Mouse (Mus musculus) heart, embryonic 14.5 days (tissue): ENCODE data around the gene Agap1. TPM values are rescaled to one million over a fixed set of nuclear protein-coding genes. Genes with fewer than 3 reads are reported as not detected.

ENCODE experiments used
- ATAC-seq: fragments of 200-750 bp; cut with Nextera tagmentation; 2 replicates; pipeline ENCODE4 v1.8.0; 2017; ENCODE audit warnings: low read depth, moderate TSS enrichment; ENCODE audit not compliant: insufficient number of reproducible peaks, insufficient read depth, low FRiP score
- H3K27ac ChIP-seq, 2 experiments: fragments of 200-500 bp in 1 of 2; fragments of 300-500 bp in 1 of 2; sonication (generic) in 1 of 2; replicated peaks in 1 of 2; 2 replicates each; pipeline ENCODE4 v1.5.1; 2012 to 2014; ENCODE audit warnings: low read depth in 2 of 2, low read length in 2 of 2, control low read depth in 1 of 2, mild to moderate bottlenecking in 1 of 2, mixed read lengths in 1 of 2; ENCODE audit not compliant: control insufficient read depth in 1 of 2, insufficient read depth in 1 of 2
- H3K27me3 ChIP-seq: fragments of 300-500 bp; sonication (generic); 2 replicates; pipeline ENCODE4 v1.6.1; 2014; ENCODE audit warnings: mild to moderate bottlenecking, low read length, control low read depth; ENCODE audit not compliant: control insufficient read depth, insufficient read depth
- H3K36me3 ChIP-seq: fragments of 300-500 bp; sonication (generic); 2 replicates; pipeline ENCODE4 v1.6.1; 2014; ENCODE audit warnings: mild to moderate bottlenecking, control low read depth, low read length, mixed read lengths; ENCODE audit not compliant: control insufficient read depth, insufficient read depth
- H3K4me1 ChIP-seq, 2 experiments: fragments of 200-500 bp in 1 of 2; fragments of 300-500 bp in 1 of 2; sonication (generic) in 1 of 2; 2 replicates each; pipeline ENCODE4 v1.6.1; 2012 to 2014; ENCODE audit warnings: low read length in 2 of 2, control low read depth in 1 of 2, mixed read lengths in 1 of 2; ENCODE audit not compliant: control insufficient read depth in 2 of 2, insufficient read depth in 2 of 2
- H3K4me2 ChIP-seq: fragments of 300-500 bp; sonication (generic); 2 replicates; pipeline ENCODE4 v1.6.1; 2014; ENCODE audit warnings: mild to moderate bottlenecking, low read length
- H3K4me3 ChIP-seq, 2 experiments: fragments of 200-500 bp in 1 of 2; fragments of 300-500 bp in 1 of 2; sonication (generic) in 1 of 2; 2 replicates each; pipeline ENCODE4 v1.5.1; 2012 to 2014; ENCODE audit warnings: low read length in 2 of 2, mild to moderate bottlenecking in 2 of 2, control low read depth in 1 of 2, low read depth in 1 of 2, moderate library complexity in 1 of 2; ENCODE audit not compliant: control insufficient read depth in 1 of 2, insufficient read depth in 1 of 2
- H3K9ac ChIP-seq: fragments of 300-500 bp; sonication (generic); 2 replicates; pipeline ENCODE4 v1.6.1; 2014; ENCODE audit warnings: mild to moderate bottlenecking, low read length
- H3K9me3 ChIP-seq: fragments of 300-500 bp; sonication (generic); 2 replicates; pipeline ENCODE4 v1.6.1; 2016; ENCODE audit warnings: low read length, control low read depth; ENCODE audit not compliant: control insufficient read depth
- WGBS: fragments of 180-500 bp; shearing (Covaris S2); extraction: QIAGEN DNeasy Blood & Tissue Kit; methylation state at CpG from one replicate; pipeline ENCODE4 v1.1.7; 2014; 5-methylcytosine and 5-hydroxymethylcytosine counted together
- polyA plus RNA-seq: library from polyadenylated mRNA; unstranded; fragments of >200 nt; fragmentation: Nextera tagmentation; extraction: Ambion mirVana; gene quantifications from 2 replicates; pipeline ENCODE4 v1.2.1, GENCODE M21; 2014

The Agap1 gene
- polyA plus RNA-seq, 1 experiment from 2014 or later = 17.0 TPM

DNA sequence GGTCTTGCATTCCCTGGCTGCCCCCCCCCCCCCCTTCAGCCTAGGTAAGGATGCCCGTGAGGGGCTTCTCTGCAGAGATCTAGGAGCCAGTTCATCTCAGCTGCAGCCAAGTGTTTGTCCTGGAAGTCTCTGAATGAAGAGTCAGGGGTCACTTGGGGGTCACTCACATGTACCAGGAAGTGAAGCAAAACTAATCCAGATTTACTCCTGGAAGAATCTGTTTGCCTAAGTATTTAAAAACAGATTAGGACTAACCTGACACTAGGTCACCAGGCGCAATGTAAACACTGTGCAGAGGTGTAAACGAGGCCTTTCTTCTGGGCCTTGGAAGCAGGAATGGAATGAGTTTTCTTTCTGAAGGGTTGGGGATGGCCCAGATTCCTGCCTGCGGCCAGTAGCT, 431.1 kb downstream of the Agap1 start:
- Histone ChIP-seq H3K9me3 (no peaks in the 10 kb centered on the region), H3K36me3 (peaks cover 27% of the 10 kb centered on the region), H3K27me3 (no peaks in the 10 kb centered on the region), H3K4me3 (no peak overlapping the region), H3K27ac (no peak overlapping the region), H3K4me2 (no peak overlapping the region), H3K9ac (no peak overlapping the region), H3K4me1 (peaks cover 0 to 2% of the 10 kb centered on the region in 2 experiments; a peak in 2 of 4 replicates)
- no peak for ATAC-seq
- 46% methylated on average over 4 of the region's 4 CpGs for WGBS

DNA sequence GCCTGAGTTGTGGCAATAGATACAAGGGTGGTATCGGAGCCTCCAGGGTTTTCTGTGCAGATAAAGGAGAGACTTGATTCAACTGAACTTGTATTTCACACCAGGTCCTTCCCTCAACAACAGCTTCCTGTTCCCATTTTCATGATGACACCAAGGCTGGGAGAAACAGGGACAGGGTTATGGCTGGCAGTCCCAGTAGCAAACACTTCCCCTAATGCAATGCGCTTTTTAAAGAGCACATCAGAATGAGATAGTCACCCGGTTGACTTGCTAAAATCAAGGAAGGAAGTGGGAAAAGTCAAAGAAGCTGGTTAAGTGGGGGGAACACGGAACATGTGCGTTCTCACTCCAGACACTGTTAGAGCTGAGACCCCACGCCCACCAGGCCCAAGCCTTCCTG, 436.8 kb downstream of the Agap1 start:
- WGBS = 80% methylated on average over 6 of the region's 6 CpGs
- no peak for ATAC-seq
- H3K4me2 ChIP-seq = no peak overlapping the region
- no peaks in the 10 kb centered on the region for H3K9me3 ChIP-seq
- H3K4me1 ChIP-seq = no peaks in the 10 kb centered on the region
- no peak overlapping the region for H3K4me3 ChIP-seq
- no peak overlapping the region for H3K27ac ChIP-seq
- H3K36me3 ChIP-seq = peaks cover 41% of the 10 kb centered on the region
- H3K9ac ChIP-seq = no peak overlapping the region
- no peaks in the 10 kb centered on the region for H3K27me3 ChIP-seq

DNA sequence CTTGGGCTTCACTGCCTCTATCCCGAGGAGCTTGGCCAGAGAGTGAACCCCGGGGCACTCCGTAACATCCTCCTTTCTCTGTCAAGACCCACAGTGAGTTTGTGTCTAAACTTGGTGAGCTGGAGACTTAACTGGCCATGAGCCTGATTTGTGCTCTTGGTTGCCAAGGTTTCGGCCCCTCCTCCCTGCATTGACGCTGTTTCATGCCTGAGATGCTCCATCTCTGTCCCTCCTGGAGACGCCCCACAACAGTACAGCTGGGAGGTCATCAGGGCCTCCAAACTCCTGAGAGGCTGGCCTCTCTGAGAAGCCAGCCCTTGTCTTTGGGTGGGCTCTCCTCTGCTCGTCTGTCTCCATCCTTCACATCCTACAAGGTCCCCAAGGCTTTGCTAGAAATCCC, 437.7 kb downstream of the Agap1 start:
- no peaks in the 10 kb centered on the region for H3K9me3 ChIP-seq
- no peak overlapping the region for H3K4me2 ChIP-seq
- no peaks in the 10 kb centered on the region for H3K27me3 ChIP-seq
- H3K9ac ChIP-seq = no peak overlapping the region
- no peak overlapping the region for H3K4me3 ChIP-seq
- ATAC-seq = no peak
- WGBS = 72% methylated on average over 7 of the region's 7 CpGs
- H3K36me3 ChIP-seq = peaks cover 41% of the 10 kb centered on the region
- no peaks in the 10 kb centered on the region for H3K4me1 ChIP-seq
- H3K27ac ChIP-seq = no peak overlapping the region

DNA sequence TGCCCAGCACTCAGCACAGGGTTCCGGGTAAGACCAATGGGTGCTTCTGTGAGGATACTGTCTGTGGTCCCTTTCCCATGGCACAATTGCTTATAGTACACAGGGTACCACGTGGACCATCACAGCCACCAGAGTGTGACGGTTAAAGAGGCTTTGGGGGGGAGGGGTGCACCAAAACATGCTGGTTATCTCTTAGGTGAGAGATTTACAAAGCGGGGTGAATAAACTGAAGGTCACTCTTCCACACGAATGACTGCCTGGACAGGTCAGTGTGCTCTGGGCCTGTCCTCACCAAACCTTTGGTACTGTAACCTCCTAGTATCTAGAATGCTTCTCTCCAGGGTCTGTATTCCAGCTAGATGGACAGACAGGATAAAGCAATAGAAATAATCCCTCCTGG, 441.2 kb downstream of the Agap1 start:
- ATAC-seq = 0 out of 2 replicates have a peak, but pooled peaks have one; percentile 39
- Histone ChIP-seq H3K27me3 (no peaks in the 10 kb centered on the region), H3K4me2 (no peak overlapping the region), H3K4me1 (no peaks in the 10 kb centered on the region), H3K36me3 (peaks cover 13% of the 10 kb centered on the region), H3K9ac (no peak overlapping the region), H3K27ac (no peak overlapping the region), H3K4me3 (no peak overlapping the region), H3K9me3 (no peaks in the 10 kb centered on the region)
- WGBS = 76% methylated on average over 5 of the region's 5 CpGs

DNA sequence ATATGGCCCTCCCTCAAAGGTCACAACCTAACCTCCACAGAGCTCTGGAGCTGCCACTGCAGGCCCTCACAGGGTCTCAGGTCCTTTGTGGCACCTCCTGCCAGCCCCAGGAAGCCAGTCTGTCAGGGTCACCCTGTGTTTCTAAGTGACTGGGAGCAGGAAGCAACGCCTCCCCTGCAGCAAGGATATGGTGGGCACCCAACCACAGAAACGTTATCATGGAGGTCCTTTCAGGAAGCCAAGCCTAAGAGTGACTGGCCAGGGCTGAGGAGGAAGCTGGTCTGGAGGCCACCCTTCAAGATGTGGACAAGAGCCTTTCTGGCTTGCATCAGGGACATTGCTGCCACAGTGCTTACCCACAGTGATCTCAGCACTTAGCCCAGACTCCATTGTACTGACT, 444.4 kb downstream of the Agap1 start:
- no peak for ATAC-seq
- no peak overlapping the region for H3K4me3 ChIP-seq
- H3K27ac ChIP-seq = no peak overlapping the region
- H3K4me1 ChIP-seq = no peaks in the 10 kb centered on the region
- H3K9me3 ChIP-seq = no peaks in the 10 kb centered on the region
- H3K9ac ChIP-seq = no peak overlapping the region
- no peaks in the 10 kb centered on the region for H3K36me3 ChIP-seq
- H3K4me2 ChIP-seq = no peak overlapping the region
- 77% methylated on average over 2 of the region's 2 CpGs for whole genome bisulfite sequencing
- H3K27me3 ChIP-seq = no peaks in the 10 kb centered on the region

DNA sequence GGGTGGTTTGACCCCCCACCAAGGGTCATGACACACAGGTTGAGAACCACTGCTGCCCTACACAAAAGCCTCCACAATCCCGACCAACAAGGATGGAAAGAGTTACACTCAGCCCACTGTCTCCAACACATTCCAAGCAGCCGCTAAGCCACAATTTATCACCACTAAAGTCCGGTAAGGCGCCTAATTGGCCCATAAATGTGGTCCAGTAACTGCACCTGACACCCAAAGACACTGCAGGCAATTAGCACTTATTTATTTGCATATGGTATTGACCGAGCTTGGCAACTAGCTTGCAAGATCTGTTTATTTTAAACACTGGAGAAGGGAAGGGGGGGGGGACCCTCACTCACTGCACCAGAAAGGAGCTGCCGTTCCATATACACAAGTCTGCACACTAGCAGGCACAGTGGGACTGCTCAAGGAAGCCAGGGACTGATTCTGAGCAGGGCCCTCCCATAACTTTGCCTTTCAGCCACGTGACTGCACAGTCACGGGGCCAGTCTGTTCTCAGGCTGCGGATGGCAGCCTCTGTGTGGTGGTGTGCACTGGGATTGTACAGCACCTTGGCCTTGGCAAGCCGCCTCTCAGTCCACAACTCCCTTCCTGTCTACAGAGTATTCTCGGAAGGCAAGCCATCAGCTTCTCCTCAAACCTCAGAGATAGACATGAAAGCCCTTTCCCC, 445.3 kb downstream of the Agap1 start:
- Histone ChIP-seq H3K4me1 (no peaks in the 10 kb centered on the region), H3K36me3 (no peaks in the 10 kb centered on the region), H3K27ac (no peak overlapping the region), H3K4me2 (no peak overlapping the region), H3K9ac (no peak overlapping the region), H3K27me3 (no peaks in the 10 kb centered on the region), H3K4me3 (no peak overlapping the region), H3K9me3 (no peaks in the 10 kb centered on the region)
- WGBS = 77% methylated on average over 11 of the region's 11 CpGs
- ATAC-seq = no peak

DNA sequence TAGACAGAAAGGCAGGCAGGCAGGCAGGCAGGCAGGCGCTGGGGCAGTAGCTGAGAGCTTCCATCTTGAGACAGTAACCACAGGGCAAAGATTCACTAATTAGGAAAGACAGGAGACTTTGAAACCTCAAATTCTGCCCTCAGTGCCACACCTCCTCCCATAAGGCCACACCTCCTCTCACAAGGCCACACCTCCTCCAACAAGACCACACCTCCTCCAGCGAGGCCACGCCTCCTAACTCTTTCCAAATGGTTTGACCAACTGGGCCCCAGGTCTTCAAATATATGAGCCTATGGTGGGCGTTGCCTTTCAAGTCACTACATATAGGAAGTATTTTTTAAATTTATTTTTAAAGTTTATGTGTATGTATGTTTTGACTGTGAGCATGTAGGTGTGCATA, 446.8 kb downstream of the Agap1 start:
- Histone ChIP-seq H3K9ac (no peak overlapping the region), H3K4me1 (no peaks in the 10 kb centered on the region), H3K4me3 (no peak overlapping the region), H3K4me2 (no peak overlapping the region), H3K36me3 (no peaks in the 10 kb centered on the region), H3K27ac (no peak overlapping the region), H3K9me3 (peaks cover 1% of the 10 kb centered on the region), H3K27me3 (no peaks in the 10 kb centered on the region)
- 67% methylated on average over 4 of the region's 4 CpGs for WGBS
- no peak for ATAC-seq

DNA sequence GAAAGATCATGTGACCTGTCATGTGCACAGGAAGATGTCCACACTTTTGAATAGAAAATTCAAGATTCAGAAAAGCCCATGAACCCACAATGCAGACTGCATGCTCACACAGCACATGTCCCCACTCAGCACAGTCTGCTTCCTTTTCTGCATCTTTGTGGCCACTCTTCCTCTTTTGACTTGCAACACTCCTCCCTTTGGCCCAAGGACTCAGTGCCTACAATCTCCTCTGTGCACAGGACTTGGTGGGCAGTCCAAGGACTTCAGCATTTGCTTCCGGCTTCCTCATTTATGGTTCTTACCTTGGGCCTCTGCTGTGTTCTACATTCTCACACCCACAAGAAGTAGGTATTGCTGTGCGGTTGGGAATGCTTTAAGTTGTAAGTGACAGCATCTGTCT, 447.6 kb downstream of the Agap1 start:
- ATAC-seq = no peak

More for the DNA sequence above, 447.6 kb downstream of the Agap1 start:
- no peak overlapping the region for H3K9ac ChIP-seq
- peaks cover 5% of the 10 kb centered on the region for H3K9me3 ChIP-seq
- H3K4me1 ChIP-seq = no peaks in the 10 kb centered on the region
- WGBS = 88% methylated on average over 2 of the region's 2 CpGs
- H3K27me3 ChIP-seq = no peaks in the 10 kb centered on the region
- no peaks in the 10 kb centered on the region for H3K36me3 ChIP-seq
- no peak overlapping the region for H3K27ac ChIP-seq
- no peak overlapping the region for H3K4me2 ChIP-seq
- no peak overlapping the region for H3K4me3 ChIP-seq
